Mouse (Mus musculus): ENCODE measurements around the gene D630045J12Rik.

Gene D630045J12Rik

GRCm38 (mm10) chr6:38253736-38254641, at the start of gene D630045J12Rik:
Gene D630045J12Rik, minus strand, starts transcription at chr6:38254009.
- DNase-seq (ENCODE audit: low spot score in 2 of 2) = peak; percentile 51 to 73

GRCm38 (mm10) chr6:38298761-38299401, 45.1 kb upstream of the D630045J12Rik start, which contains the start of gene Zc3hav1l:
Gene Zc3hav1l, minus strand, starts transcription at chr6:38299259.
- peak; percentile 32 to 67 for DNase-seq (ENCODE audit: low spot score in 2 of 2)

DNA sequence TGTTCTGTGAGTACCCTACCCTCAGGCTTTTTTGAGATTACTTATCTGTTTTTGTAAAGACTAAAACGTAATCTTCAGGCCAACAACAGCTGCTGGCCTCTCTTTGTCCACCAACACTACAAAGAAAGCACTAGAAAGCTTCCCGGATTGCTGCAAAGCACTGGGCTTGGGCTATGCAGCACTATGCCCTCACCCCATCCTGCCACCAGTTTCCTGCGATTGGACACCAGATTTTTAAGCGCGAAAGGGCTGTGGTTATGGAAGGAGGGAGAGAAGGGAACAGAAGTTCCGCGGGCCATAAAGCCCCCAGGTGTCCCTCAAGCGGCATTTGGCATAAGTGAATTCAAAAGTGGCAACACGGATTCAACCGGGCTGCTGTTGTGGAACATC, 44.4 kb upstream of the D630045J12Rik start:
- DNase-seq (ENCODE audit: low spot score in 2 of 2) = no peak

- no peak for DNase-seq (ENCODE audit: low spot score in 2 of 2)
Measured at GRCm38 (mm10) chr6:38297580-38298245, 43.9 kb upstream of the D630045J12Rik start.

- no peak for DNase-seq (ENCODE audit: low spot score in 2 of 2)
Measured at GRCm38 (mm10) chr6:38293708-38294107, 39.9 kb upstream of the D630045J12Rik start.

GRCm38 (mm10) chr6:38292871-38293646, 39.2 kb upstream of the D630045J12Rik start:
- DNase-seq (ENCODE audit: low spot score in 2 of 2) = no peak

GRCm38 (mm10) chr6:38284422-38284821, 30.6 kb upstream of the D630045J12Rik start:
- DNase-seq (ENCODE audit: low spot score in 2 of 2) = no peak

DNA sequence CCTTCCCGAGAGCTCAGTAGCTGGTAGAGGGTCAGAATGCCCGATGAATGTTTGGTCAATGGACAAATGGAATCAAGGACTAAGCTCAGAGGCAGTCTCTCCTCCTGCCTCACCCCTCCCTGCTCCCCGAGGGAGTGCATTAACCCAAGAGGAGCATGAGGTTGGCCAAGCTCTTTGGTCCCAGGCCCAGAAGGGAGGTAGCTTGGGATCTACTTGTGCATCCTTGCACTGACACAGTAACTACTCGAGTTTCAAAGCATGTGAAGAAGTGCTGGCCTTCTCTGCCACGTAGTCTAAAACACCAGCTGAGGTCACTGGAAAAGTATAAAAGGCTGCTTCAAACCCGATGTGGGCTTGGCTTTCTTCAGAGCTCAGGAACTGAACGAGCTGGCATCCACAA, 10.7 kb upstream of the D630045J12Rik start:
- no peak for DNase-seq (ENCODE audit: low spot score in 2 of 2)

DNA sequence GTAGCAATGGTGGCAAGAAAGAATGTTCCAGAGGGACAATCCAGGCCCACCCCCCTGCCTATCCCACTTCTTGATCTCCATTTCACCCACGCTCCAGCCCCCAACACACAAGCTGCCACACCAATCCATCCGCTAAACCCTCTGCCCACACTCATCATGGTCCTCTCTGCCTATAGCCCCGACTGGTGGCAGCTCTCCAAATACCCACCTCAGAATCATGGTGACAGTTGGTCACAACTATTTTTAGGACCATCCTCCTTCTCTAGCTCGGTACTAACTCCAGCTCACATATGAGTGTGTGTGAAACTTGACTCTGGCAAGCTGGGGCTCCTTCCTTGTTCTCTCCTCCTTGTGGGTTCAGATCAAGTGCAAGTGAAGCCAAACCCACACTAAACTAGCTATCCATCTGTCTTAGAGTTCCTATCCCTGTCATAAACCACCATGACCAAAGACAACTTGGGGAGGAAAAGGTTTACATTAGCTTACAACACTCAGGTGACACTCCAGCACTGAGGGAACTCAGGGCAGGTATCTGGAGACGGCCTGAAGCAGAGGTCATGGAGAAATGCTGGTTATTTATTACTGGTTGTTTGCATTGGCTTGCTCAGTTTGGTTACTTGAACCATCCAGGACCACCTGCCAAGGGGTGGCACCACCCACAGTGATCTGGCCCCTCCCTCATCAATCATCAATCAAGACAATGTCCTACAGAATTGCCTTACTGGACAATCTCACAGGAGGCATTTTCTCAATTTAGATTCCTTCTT, 9.8 kb upstream of the D630045J12Rik start:
- peak in 1 of 2 experiments; percentile 39 for DNase-seq (ENCODE audit: low spot score in 2 of 2)

DNA sequence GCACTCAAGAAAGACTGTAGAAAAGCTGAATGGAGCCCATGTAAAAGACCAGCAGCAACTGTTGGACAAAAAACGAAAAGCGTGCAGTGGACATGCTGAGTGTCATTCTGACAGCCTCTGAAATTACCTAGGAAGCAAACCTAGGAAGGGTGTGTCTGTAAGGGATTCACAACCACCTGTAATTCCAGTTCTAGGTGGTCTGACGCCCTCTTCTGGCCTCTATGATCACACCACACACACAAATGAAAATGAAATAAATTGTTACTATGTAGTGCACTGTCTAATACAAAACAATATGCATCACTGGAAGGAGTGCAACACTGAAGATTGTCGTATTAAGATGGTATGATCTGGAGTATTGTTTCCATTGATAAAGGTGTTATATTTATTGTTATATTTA, 8.1 kb upstream of the D630045J12Rik start:
- DNase-seq (ENCODE audit: low spot score in 2 of 2) = no peak

DNA sequence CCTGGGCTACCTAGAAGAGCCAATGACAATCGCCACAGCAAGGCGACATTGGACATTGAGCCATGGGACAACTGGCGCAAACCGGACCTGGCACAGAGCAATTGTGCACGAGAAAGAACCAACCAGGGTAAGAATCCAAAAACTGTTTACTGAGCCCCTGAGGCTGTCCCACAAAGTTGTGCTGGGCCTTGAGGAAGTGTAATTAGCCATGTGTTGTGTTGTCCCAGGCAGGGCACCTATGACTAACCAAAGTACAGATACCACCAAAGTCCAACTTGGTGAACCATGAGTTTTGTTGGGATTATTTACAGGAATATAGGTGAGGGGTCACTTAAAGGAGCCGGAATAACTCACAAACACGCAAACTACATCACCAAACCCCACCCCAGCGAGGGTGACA, 3.7 kb upstream of the D630045J12Rik start:
- DNase-seq (ENCODE audit: low spot score in 2 of 2) = no peak

DNA sequence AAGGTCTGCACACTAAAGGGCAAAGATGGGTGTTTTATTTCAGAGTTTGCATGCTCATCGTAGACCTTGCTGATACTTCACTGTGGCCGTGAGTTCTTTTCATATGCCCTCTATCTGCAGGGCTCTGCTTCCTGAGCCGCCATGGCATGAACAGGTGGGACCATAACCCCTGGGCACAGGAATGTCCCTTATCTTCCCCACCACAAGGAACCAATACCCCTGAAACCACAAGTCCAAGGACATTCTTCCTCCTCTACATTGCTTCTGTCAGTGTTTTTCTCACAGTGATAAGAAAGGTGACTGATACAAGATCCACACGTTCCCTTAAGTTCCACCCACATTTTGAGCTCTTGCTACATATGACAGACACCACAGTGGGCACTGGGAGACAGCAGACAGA, 3.0 kb upstream of the D630045J12Rik start:
- DNase-seq (ENCODE audit: low spot score in 2 of 2) = no peak

DNA sequence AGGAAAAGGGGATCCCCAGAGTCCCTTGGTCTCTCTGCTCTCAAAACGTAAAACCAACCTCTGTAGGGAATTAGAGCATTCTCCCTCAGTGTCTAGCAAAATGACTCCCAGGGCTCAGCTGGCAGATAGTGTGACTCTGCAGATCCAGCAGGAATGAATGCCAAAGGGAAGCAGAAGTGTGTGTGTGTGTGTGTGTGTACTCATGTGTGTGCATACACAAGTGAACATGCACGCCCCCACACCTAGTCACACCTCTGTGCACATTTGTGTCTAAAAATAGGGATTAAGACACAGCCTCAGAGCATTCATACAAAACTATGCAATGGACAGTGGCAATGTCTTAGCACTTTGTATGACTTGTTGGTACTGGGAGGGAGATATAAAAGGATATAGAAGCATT, 2.0 kb upstream of the D630045J12Rik start:
- no peak for DNase-seq (ENCODE audit: low spot score in 2 of 2)

DNA sequence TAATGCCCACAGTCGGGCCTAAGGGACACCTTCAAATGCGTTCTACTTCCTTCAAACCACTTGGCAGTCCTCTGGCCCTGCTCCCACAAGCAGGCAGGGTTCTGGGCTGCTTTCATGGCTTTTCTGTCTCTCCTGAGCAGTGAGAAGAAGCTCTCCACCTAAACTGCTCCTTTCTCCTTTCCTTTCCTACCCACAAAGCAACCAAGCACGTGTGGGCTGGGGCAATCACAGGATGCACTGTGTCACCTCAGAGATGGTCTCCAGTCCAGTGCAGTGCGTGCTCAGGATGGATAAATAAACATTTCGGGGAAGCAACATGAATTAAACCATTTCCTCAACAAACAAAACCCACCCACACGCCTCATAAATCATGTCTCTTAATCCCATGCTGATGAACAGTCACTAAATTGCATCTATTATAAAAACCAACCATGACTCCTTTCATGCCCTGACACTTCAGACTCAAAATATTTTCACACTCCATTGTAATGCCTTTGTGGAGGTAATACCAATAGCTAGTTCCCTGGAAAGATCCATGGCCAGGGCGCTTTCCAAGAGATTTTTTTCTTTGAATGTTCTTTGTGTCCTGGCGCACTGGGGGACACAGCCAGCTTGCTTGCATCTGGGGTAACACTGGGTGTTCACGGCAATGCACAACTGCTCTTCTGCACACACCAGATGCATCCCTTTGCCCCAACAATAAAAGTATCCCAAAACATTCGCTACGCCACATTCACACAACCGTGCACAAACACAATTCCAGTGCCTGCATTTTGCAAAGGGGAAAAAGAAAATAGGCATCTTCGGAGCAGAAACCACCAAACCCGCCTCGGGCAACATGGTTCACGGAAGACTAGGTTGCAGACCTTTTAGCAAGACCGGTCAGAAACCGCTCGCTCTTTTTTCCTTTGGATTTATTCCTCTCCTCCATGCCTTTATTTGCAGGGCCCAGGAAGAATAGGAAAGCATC, 758 bp downstream of the D630045J12Rik start:
- no peak for DNase-seq (ENCODE audit: low spot score in 2 of 2)

GRCm38 (mm10) chr6:38252139-38252538, 1.7 kb downstream of the D630045J12Rik start:
- no peak for DNase-seq (ENCODE audit: low spot score in 2 of 2)

DNA sequence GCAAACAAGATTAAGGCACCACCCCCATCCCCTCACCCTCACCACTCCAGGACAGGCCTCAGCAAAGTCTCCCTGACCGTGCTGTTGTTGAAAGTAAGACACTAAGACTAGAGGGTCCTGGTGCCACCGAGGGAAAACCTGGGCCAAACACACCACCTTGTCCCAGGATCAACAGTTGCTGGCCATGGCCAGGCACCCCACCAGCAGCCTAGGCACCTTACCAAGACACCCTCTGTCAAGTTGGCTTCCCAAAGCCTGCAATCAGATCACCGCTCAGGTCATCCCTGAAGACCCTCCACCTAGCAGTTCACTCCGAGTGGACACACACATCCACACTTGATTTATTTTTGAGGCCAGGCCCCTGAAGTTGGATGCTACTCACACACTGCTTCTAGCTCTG, 2.3 kb downstream of the D630045J12Rik start:
- DNase-seq (ENCODE audit: low spot score in 2 of 2) = no peak

DNA sequence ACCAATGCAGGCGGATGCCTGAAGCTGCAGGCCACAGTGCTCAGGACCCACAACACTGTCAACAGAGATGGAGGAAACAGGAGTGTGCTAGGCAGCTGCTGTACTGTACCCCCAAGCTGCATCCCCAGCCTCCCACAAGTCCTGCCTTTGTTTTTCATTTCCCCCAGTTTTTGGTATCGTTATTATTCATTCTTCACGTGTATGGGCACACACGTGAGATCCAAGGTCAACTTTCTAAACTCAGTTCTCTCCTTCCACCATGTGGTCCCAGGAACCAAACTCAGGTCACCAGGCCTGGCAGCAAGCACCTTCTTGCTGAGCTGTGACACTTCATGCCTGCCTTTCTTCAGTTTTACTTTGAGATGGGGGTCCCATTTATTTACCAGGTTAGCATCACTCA, 6.4 kb downstream of the D630045J12Rik start:
- DNase-seq (ENCODE audit: low spot score in 2 of 2) = no peak

GRCm38 (mm10) chr6:38244806-38245205, 9.0 kb downstream of the D630045J12Rik start:
- no peak for DNase-seq (ENCODE audit: low spot score in 2 of 2)

DNA sequence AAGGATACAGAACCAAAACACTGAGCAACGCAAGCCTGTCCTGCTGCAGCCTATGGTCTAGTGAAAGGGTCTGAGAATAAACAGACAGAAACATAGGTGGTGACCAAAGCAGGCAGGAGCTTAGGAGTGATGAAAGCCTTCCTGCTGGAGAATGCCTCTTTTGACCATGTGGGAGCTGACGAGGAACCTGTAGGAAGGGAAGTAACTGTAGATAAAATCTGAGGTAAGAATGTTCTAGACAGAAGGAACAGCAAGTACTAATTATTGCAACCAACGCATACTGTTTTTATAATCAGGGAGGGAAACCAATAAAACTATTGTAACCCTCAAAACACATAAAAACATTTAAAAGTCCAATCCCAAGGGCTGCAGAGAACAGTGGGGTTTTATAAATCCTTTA, 9.6 kb downstream of the D630045J12Rik start:
- no peak for DNase-seq (ENCODE audit: low spot score in 2 of 2)

- no peak for DNase-seq (ENCODE audit: low spot score in 2 of 2)
Measured at GRCm38 (mm10) chr6:38242833-38243232, 11.0 kb downstream of the D630045J12Rik start.

Measured in frontal cortex, postnatal 10 days (tissue).